Mouse (Mus musculus) right cerebral cortex, postnatal 25 days (tissue): ENCODE measurements around the gene Zzef1.

Experiments
- DNase-seq: peaks from one replicate; pipeline ENCODE4 v3.0.0; 2022

The Zzef1 gene

GRCm38 (mm10) chr11:72923116-72923515, 127.1 kb downstream of the Zzef1 start:
- DNase-seq, result no peak

GRCm38 (mm10) chr11:72924458-72924857, 128.4 kb downstream of the Zzef1 start:
- no peak for DNase-seq

- DNase-seq, result no peak
These were observed 129.0 kb downstream of the Zzef1 start for GRCm38 (mm10) chr11:72925067-72925466.

GRCm38 (mm10) chr11:72926226-72926890, 130.3 kb downstream of the Zzef1 start:
- no peak for DNase-seq

- peak; percentile 40 for DNase-seq
These were observed 132.5 kb downstream of the Zzef1 start for GRCm38 (mm10) chr11:72928516-72928915.

GRCm38 (mm10) chr11:72940208-72941143, 144.4 kb downstream of the Zzef1 start:
- DNase-seq, result no peak

- no peak for DNase-seq
These were observed 149.2 kb downstream of the Zzef1 start for GRCm38 (mm10) chr11:72944996-72945793.

GRCm38 (mm10) chr11:72945875-72946559, 150.0 kb downstream of the Zzef1 start:
- DNase-seq, result no peak

- DNase-seq, result no peak
These were observed 150.6 kb downstream of the Zzef1 start for GRCm38 (mm10) chr11:72946560-72947119.

GRCm38 (mm10) chr11:72947840-72948239, 151.8 kb downstream of the Zzef1 start:
- no peak for DNase-seq

- no peak for DNase-seq
These were observed 152.2 kb downstream of the Zzef1 start for GRCm38 (mm10) chr11:72948254-72948653.

- no peak for DNase-seq
These were observed 155.3 kb downstream of the Zzef1 start for GRCm38 (mm10) chr11:72951137-72952000.

- DNase-seq, result no peak
These were observed 156.2 kb downstream of the Zzef1 start for GRCm38 (mm10) chr11:72952226-72952625.

GRCm38 (mm10) chr11:72952697-72953096, 156.7 kb downstream of the Zzef1 start:
- no peak for DNase-seq

- DNase-seq, result no peak
These were observed 157.1 kb downstream of the Zzef1 start for GRCm38 (mm10) chr11:72953116-72953439.

GRCm38 (mm10) chr11:72953440-72954151, 157.6 kb downstream of the Zzef1 start:
- no peak for DNase-seq

GRCm38 (mm10) chr11:72954216-72954615, 158.2 kb downstream of the Zzef1 start:
- no peak for DNase-seq

GRCm38 (mm10) chr11:72955339-72955974, 159.4 kb downstream of the Zzef1 start:
- no peak for DNase-seq

- DNase-seq, result no peak
These were observed 161.3 kb downstream of the Zzef1 start for GRCm38 (mm10) chr11:72957318-72957717.
